Mouse (Mus musculus): ENCODE results near the gene Ppp1r21. TPM values are rescaled to one million over a fixed set of nuclear protein-coding genes. Genes with fewer than 3 reads are reported as not detected.

Ppp1r21 gene
- total RNA-seq, 1 experiment from 2014 or later: 36.7 TPM

DNA sequence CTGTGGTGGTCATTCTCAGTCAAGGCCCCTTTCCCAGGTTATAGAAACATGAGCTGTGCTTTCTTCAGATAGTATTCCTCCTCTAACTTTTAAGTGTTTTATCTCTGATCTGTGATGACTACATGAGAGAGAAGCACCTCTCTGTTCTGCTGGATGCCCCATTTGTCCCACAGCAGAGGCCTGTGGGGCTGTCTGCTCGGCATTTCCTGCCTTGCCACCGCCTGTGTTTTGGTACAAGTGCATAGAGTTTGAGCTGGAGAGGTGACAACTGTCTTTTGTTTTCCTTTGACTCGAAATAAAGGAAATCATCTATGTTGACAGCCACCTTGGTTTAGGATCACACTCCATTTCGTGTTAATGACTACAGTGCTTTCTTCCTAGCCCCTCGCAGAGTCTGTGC, 44.9 kb downstream of the Ppp1r21 start:
- no peak for DNase-seq

DNA sequence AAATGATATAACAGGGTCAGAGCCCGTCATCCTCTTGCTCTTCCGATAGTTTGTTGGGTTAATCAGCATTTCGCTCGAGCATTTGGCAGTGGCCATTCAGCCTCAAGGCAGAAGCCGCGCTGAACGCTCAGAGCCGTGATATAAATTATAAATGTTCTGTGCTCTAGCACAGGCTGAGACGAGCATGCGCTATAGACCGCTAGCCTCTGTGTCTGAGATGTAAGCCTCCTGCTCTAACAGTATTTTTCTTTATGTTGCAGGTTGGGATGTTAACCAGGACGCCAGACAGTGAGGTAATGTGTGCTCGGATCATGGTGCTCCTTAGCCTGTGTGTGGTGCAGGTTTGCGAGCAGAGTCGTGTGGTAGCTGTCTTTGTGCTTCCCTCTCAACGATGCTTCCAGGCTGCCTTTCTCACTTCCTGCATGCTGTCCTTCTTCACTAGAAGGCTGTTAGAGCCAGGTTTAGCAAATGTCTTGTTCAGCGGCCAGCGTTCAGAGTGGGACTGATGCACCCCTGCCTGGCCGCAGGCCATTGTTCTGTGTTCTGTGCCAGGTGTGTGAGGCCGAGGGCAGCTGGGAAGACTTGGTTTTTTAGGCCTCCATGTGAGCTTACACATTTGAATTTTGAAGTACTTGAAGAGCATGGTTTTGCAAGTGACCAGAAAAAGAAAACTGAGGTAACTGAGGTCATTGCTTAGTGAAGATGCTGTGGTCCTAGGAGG, 48.8 kb downstream of the Ppp1r21 start:
- no peak for DNase-seq

DNA sequence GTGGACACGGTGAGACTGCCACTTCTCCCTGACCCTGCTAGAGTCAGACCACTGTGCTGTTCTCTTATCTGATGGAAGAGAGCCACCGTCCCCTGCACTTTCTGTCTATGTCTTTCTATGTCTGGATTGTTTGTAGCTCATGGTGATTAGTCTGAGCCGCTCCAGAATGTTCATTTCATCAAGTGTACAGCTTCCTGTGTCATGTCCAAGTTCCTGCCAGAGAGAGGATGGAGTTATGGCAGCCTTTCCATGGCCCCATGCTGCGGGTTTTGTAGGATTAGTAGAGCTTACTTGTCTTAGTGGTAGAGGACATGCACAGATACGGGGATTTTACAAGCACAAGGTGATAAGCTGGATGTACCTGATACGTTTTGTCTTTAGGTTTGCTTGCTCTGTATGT, 50.6 kb downstream of the Ppp1r21 start:
- no peak for DNase-seq

DNA sequence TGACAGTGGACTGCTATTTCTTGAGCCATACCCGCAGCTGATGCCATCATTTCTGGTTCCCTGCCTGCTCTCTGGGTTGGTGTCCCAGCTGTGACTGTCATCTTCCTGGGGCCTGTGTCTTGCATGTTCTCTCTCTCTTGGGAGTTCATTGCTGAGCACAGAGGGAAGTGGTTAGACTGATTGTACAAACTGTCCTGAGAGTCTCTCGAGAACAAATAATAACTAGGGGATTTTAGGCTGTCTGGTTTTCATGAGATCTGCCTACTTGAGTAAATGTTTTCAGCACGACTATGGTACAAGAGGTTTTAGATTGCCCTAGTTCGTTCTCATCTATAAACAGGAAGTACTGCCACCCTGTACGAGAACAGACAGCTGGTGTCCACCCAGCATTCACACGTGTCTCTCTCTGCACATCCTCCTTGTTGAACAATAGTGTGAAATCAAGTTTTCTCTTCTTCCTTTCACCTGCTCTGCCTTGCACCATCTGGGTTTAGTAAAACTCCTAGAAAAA, 51.6 kb downstream of the Ppp1r21 start:
- no peak for DNase-seq

DNA sequence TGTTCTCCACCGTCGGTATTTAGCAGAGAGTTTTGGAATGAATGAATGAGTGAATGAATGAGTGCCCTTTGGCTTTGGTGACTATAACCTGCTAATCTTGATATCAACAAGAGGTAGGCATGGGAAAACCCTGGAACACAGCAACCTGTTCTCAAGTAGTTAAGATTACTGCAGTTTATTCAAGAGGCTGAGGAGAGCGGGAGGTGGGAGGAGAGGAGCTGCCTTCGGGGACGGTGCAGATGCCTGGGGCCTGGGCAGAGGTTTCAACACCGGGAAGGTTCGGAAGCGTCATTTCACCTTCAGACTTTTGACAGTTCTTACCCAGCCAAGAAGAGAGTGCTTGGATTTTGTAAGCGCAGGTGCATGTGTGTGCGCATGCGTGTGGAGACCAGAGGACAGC, 53.1 kb downstream of the Ppp1r21 start:
- DNase-seq: no peak

DNA sequence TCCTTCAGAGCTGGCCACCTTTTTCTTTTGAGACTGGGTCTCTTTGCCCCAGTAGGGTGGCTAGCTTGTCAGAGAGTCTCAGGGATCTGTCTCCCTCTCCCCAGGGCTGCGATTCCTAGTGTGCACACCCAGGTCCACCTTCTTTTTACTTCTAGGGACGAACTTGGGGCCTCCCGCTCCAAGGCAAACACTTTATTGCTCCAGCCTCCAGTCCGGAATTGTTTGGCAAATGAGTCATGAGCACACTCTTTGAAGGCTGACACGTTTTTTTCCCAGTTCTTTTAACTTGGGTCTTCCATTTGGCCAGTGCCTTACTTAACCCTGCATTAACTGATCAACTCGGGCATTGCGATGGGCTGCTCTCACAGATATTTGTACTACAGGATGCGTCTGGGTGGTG, 53.5 kb downstream of the Ppp1r21 start:
- DNase-seq: no peak

GRCm38 (mm10) chr17:88587371-88587770, 57.5 kb downstream of the Ppp1r21 start:
- DNase-seq: no peak

- DNase-seq: no peak
These were observed 58.3 kb downstream of the Ppp1r21 start for GRCm38 (mm10) chr17:88588228-88588627.

DNA sequence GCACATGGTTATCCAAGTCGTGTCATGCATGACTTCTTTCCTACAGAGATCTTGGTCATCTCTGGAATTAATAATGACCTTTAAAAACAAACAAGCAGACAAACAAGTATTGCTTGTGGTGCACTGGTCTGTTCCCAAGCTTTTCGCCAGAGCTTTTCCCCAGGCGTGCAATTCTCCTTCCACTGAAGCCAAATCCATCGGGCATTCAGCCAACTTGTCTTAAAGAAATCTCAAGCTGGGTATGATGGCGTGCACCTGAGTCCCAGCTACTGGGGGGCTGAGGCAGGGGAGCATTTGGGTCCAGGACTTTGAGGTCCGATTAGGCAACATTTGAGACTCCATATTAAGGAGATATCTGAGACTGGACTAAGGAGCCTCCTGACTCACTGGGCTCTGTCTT, 60.3 kb downstream of the Ppp1r21 start:
- no peak for DNase-seq

DNA sequence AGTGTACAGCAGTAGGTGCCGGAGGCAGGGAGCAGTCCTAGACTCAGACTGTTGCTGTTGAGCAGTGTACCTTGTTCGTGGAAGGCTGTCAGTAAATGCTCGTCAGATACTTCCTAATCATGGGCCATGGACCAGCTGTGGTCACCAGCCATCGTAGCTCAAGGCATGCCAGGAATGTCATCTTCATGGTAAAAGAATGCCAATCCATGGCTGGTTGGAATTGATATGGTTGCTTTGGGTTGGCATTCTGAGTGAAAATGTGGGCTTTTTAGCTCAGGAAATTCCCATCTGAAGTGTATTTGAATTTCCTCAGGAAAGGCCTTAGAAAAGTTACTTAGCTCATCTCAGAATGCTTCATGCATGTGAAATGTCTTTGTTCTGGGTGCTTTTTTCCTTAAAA, 65.2 kb downstream of the Ppp1r21 start:
- no peak for DNase-seq

GRCm38 (mm10) chr17:88596068-88596467, 66.2 kb downstream of the Ppp1r21 start:
- no peak for DNase-seq

GRCm38 (mm10) chr17:88596544-88597221, 66.8 kb downstream of the Ppp1r21 start:
- DNase-seq: no peak

DNA sequence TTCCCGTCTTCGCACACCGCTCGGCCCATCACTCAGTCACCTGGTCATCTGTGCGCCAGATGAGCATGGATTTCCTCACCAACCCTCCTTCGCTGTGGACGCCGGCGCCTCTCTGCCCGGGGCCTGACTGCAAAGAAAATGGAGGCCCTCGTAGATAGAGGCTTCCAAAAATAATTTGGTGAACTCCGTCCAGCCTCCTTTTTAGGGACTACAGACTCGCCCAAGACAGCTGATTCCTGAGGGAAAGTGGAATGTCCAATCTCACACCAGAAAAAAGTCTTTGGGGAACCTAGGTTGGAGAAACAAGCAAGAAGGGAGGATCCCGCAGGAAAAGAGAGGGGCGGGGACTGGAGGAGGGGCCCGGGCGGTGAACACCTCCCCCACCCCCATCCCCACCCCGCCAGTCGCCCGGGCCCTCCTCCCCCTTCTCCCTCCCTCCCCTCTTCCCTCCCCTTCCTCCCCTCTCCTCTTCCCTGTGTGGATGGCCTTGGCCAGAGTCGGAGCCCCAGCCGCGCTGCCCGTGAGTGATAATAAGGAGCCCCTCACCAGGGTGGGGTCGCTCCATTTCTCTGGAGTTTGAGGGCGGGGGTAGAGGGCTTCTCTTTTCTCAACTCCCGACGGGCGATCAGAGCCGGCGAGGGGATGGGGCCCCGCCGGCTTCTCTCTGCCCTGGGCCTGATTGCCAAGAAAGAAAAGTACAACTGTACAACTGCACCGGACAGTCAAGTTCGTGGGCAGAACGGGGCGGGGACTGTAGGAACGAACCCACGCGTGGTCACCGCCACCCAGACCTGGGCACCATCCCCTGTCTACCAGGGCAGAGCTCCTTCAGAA, 67.5 kb downstream of the Ppp1r21 start, which contains the start of gene Ston1:
TSS of gene Ston1 (plus strand) at position 463 of the 834 bp plus-strand sequence.
- DNase-seq: peak; percentile 88

- no peak for DNase-seq
These were observed 68.1 kb downstream of the Ppp1r21 start for GRCm38 (mm10) chr17:88598056-88598420.

GRCm38 (mm10) chr17:88598570-88599368, 68.9 kb downstream of the Ppp1r21 start:
- no peak for DNase-seq

DNA sequence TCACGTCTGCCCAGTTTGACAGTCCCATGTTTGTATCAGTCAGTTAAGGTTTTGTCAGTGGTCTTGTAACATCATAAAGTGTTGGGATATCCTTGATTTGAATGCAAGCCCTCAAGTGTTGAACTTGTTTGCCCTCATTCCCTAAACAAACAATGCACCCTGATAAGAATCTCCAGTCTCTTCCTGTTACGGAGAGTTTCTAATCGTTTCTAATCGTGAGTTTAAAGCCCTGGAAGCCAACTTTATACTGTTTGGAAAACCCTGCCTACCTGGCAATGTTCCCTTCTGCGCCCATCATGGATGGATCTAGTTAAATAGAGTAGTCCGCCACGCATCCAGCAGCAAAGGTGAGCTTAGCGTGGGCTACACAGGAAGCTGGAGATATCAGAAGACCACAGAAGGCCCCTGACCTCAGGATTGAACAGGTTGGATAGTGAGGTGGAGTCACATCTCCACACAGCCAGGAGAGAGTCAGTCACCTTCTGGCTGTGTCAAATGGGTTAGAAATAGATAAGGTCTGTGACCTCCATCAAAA, 70.6 kb downstream of the Ppp1r21 start:
- no peak for DNase-seq

DNA sequence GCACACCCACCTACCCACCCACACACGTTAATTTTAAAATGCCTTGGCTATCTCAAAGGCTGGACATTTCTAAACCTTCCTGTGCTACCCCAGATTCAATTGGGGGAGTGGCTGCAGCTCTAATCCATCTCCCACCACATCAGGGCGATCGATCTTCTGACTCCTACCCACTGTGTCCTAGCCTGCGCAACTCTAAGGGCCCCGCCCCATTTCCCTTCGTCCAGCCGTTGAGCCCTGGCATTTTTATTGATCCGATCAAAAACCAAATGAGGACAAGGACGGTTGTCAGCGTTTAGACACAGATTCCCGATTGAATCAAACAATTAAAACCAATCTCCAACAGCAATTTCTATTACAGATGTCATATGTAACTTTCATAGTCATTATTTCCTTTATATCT, 74.0 kb downstream of the Ppp1r21 start:
- no peak for DNase-seq

- no peak for DNase-seq
These were observed 76.1 kb downstream of the Ppp1r21 start for GRCm38 (mm10) chr17:88606056-88606455.

- DNase-seq: no peak
These were observed 79.4 kb downstream of the Ppp1r21 start for GRCm38 (mm10) chr17:88609361-88609760.

- DNase-seq: no peak
These were observed 81.1 kb downstream of the Ppp1r21 start for GRCm38 (mm10) chr17:88611057-88611456.

DNA sequence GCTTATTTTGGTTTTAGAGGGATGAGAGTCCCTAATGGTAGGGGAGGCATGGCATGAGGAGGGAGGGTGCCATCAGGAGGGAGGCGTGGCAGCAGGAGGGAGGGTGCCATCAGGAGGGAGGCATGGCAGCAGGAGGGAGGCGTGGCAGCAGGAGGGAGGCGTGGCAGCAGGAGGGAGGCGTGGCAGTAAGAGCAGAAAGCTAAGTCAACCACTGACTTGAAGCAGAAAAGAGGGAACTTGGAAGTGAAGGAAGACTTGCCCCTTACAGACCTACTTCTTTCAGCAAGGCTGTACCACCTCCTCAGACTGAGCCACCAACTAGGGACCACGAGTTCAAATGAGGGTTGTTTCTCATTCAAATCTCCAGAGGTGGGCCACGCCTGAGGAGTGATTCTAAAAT, 83.3 kb downstream of the Ppp1r21 start:
- DNase-seq: no peak

DNA sequence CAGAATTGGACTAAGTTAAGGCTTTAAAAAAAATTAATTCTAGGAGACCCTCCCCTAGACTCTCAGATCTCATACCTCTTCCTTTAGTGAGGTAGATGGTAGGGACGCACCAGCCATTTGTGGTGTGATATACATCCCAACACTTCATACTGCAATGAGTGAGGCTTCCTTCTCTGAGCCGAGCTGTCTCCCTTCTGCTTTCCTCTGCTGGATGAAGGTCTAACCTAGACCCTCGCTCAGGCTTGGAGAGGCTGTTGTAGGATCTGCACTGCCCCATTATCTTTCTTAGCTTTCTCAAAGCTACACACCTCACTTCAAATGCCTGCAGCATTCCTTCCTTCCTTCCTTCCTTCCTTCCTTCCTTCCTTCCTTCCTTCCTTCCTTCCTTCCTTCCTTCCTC, 83.8 kb downstream of the Ppp1r21 start:
- no peak for DNase-seq
